Mouse (Mus musculus) ES-E14 (cell line): ENCODE results near the gene Zfp948. TPM values are rescaled to one million over a fixed set of nuclear protein-coding genes. Genes with fewer than 3 reads are reported as not detected.

ENCODE experiments used
- DNase-seq: peaks from one replicate; pipeline ENCODE4 v3.0.0-alpha.2; 2013; ENCODE audit warnings: low read depth, low spot score
- H3K27ac ChIP-seq: 2 replicates; pipeline ENCODE4 v1.5.1; 2012; ENCODE audit warnings: low read depth, mild to moderate bottlenecking, low read length, moderate library complexity, mixed read lengths; ENCODE audit not compliant: poor library complexity, insufficient read depth, severe bottlenecking
- H3K36me3 ChIP-seq: 2 replicates; pipeline ENCODE4 v1.6.1; 2012; ENCODE audit warnings: mild to moderate bottlenecking, low read length, moderate library complexity, mixed read lengths; ENCODE audit not compliant: control insufficient read depth, poor library complexity, insufficient read depth, severe bottlenecking
- H3K4me1 ChIP-seq, 2 experiments: fragments of 150-350 bp in 1 of 2; sonication (generic) in 1 of 2; 2 replicates each; pipeline ENCODE4 v1.6.1; 2012; ENCODE audit warnings: low read length in 2 of 2, mild to moderate bottlenecking in 1 of 2, mixed read lengths in 1 of 2; ENCODE audit not compliant: control insufficient read depth in 2 of 2, insufficient read depth in 2 of 2, poor library complexity in 1 of 2
- H3K4me3 ChIP-seq, 2 experiments: fragments of 150-350 bp in 1 of 2; sonication (generic) in 1 of 2; 2 replicates each; pipeline ENCODE4 v1.5.1; 2012; ENCODE audit warnings: low read length in 2 of 2, low read depth in 1 of 2, mild to moderate bottlenecking in 1 of 2, mixed read lengths in 1 of 2; ENCODE audit not compliant: insufficient read depth in 1 of 2, poor library complexity in 1 of 2, severe bottlenecking in 1 of 2
- H3K9ac ChIP-seq: 2 replicates; pipeline ENCODE4 v1.6.1; 2012; ENCODE audit warnings: low read depth, mild to moderate bottlenecking, low read length, mixed read lengths; ENCODE audit not compliant: poor library complexity, insufficient read depth, severe bottlenecking
- H3K9me3 ChIP-seq: fragments of 150-350 bp; sonication (generic); 2 replicates; pipeline ENCODE4 v1.6.1; 2012; ENCODE audit warnings: low read depth, mild to moderate bottlenecking, low read length; ENCODE audit not compliant: control insufficient read depth, insufficient read depth
- CHD2 ChIP-seq: IDR thresholded peaks from 2 replicates; pipeline ENCODE4 v1.6.1; 2014; ENCODE audit warnings: mild to moderate bottlenecking, low read depth, low read length, inconsistent platforms
- HCFC1 ChIP-seq: IDR thresholded peaks from 2 replicates; pipeline ENCODE4 v1.6.1; 2012; ENCODE audit warnings: low read length, inconsistent platforms, borderline replicate concordance; ENCODE audit not compliant: insufficient read depth
- MAFK ChIP-seq: IDR thresholded peaks from 2 replicates; pipeline ENCODE4 v1.6.1; 2014; ENCODE audit warnings: mild to moderate bottlenecking, low read depth, low read length, inconsistent platforms; ENCODE audit not compliant: insufficient read depth
- ZC3H11A ChIP-seq: IDR thresholded peaks from 2 replicates; pipeline ENCODE4 v1.6.1; 2012; ENCODE audit warnings: low read depth, mild to moderate bottlenecking, inconsistent platforms, low read length, borderline replicate concordance
- ZNF384 ChIP-seq: IDR thresholded peaks from 2 replicates; pipeline ENCODE4 v1.6.1; 2012; ENCODE audit warnings: low read depth, low read length, inconsistent platforms
- in situ Hi-C, 2 experiments: fragments of 600-800 bp; cut with MboI; formaldehyde crosslinking; loops; one replicate each; pipeline ENCODE4 v1.15.1; 2025; ENCODE audit warnings: low sequenced_read_pairs in 2 of 2, inconsistent platforms in 1 of 2; ENCODE audit not compliant: unreplicated experiment in 2 of 2
- total RNA-seq: library from RNA; depleted of rRNA; stranded (reverse); fragments of 300-350 nt; gene quantifications from 2 replicates; pipeline ENCODE4 v1.2.3, GENCODE M21; 2012

The Zfp948 gene
- total RNA-seq, 1 experiment: 8.9 TPM

DNA sequence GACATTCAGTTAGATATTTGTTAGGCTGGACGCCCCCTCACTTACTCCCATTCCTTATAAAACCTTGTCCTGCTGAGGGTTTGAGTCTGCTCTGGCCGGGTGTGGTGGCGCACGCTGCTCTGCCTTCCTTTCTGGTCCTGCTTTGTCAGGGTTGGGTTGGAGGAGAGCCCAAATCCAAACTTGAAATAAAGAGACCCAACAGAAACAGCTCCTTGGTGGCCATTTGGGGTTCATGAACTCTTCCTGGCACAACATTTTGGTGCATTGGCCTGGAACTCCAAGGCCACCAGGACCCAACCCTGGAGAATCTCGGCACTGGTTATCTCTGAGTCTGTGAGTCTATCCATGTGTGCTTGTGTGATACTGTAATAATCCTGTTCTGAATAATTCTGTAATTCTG lies 35.2 kb upstream of the Zfp948 start:
- Histone ChIP-seq H3K9me3 (no peaks in the 10 kb centered on the region), H3K4me3 (peak overlapping the region; percentile 77 to 79), H3K27ac (no peak overlapping the region), H3K36me3 (no peaks in the 10 kb centered on the region), H3K9ac (peak overlapping the region; percentile 83; the same call in 1 of the 2 replicates), H3K4me1 (peaks cover 5 to 13% of the 10 kb centered on the region in 2 experiments; a peak in 2 of 4 replicates)
- TF ChIP-seq ZNF384: no peak
- TF ChIP-seq ZC3H11A: no peak
- no peak for TF ChIP-seq CHD2
- TF ChIP-seq HCFC1: no peak
- TF ChIP-seq MAFK: no peak
- DNase-seq: no peak
- in situ Hi-C loops: no loop called here

- Histone ChIP-seq H3K4me1 (peaks cover 5 to 13% of the 10 kb centered on the region in 2 experiments; a peak in 2 of 4 replicates), H3K36me3 (no peaks in the 10 kb centered on the region), H3K4me3 (peak overlapping the region; percentile 77 to 79), H3K27ac (peak overlapping the region; percentile 50; the same call in 1 of the 2 replicates), H3K9me3 (no peaks in the 10 kb centered on the region), H3K9ac (peak overlapping the region; percentile 83)
- in situ Hi-C loops: no loop called here
- peak; percentile 38 for DNase-seq
- TF ChIP-seq MAFK (no peak), ZC3H11A (no peak), ZNF384 (no peak), CHD2 (no peak), HCFC1 (no peak)
Measured at GRCm38 (mm10) chr17:21532101-21532951, 34.5 kb upstream of the Zfp948 start.

- no peak overlapping the region for H3K4me3 ChIP-seq
- H3K9ac ChIP-seq: no peak overlapping the region
- no peaks in the 10 kb centered on the region for H3K9me3 ChIP-seq
- peaks cover 5 to 13% of the 10 kb centered on the region in 2 experiments; a peak in 2 of 4 replicates for H3K4me1 ChIP-seq
- TF ChIP-seq MAFK (no peak), CHD2 (no peak), ZC3H11A (no peak), HCFC1 (no peak), ZNF384 (no peak)
- no peak overlapping the region for H3K27ac ChIP-seq
- H3K36me3 ChIP-seq: no peaks in the 10 kb centered on the region
- in situ Hi-C loops: no loop called here
- no peak for DNase-seq
Measured at GRCm38 (mm10) chr17:21533961-21534360, 32.8 kb upstream of the Zfp948 start.

DNA sequence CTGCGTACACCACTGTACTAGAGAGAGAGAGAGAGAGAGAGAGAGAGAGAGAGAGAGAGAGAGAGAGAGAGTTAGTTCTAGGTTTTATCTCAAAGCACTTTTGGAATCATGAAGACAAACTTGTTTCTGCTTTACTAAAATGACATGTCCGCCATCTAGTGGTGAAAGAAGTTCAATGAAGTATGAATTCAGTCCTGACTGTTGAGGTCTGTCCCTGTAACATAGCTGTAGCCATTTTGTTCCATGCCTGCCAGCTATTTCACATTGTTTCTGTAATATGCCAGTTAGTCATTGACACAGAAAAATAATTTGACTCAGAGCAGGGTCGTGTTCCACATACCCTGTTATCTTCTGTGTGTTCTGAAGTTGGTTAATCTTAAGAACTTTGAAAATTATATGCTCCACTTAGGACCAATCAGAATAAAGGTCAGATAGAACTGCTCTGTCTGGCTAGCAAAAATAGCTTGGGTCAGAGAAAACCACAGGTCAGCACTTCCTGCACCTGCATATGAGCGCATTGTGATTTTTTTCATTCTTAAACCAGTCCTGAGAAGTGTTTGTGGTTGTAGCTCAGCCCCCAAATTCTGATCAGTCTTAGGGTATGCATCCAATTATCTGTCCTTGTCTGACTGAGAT lies 32.2 kb upstream of the Zfp948 start:
- peak; percentile 74 for DNase-seq

More for the DNA sequence above, 32.2 kb upstream of the Zfp948 start:
- Histone ChIP-seq H3K4me1 (peaks cover 5 to 13% of the 10 kb centered on the region in 2 experiments; a peak in 2 of 4 replicates), H3K27ac (no peak overlapping the region), H3K9ac (no peak overlapping the region), H3K9me3 (no peaks in the 10 kb centered on the region), H3K4me3 (no peak overlapping the region), H3K36me3 (no peaks in the 10 kb centered on the region)
- TF ChIP-seq ZNF384: no peak
- peak; percentile 55; the same call in 1 of the 2 replicates for TF ChIP-seq ZC3H11A
- in situ Hi-C loops: no loop called here
